Mouse (Mus musculus) intestine, embryonic 16.5 days (tissue): ENCODE measurements around the gene Taf1c. TPM values are rescaled to one million over a fixed set of nuclear protein-coding genes. Genes with fewer than 3 reads are reported as not detected.

Source experiments
- ATAC-seq: fragments of 200-750 bp; cut with Nextera tagmentation; 2 replicates; pipeline ENCODE4 v1.8.0; 2017; ENCODE audit warnings: moderate TSS enrichment, moderate library complexity
- H3K27ac ChIP-seq: fragments of 300-500 bp; sonication (generic); 2 replicates; pipeline ENCODE4 v1.5.1; 2014; ENCODE audit warnings: mild to moderate bottlenecking, low read length
- H3K27me3 ChIP-seq: fragments of 300-500 bp; sonication (generic); replicated peaks from 2 replicates; pipeline ENCODE4 v1.6.1; 2014; ENCODE audit warnings: low read length, control low read depth, mixed read lengths; ENCODE audit not compliant: control insufficient read depth, insufficient read depth
- H3K36me3 ChIP-seq: fragments of 300-500 bp; sonication (generic); 2 replicates; pipeline ENCODE4 v1.6.1; 2014; ENCODE audit warnings: low read length, control low read depth; ENCODE audit not compliant: control insufficient read depth, insufficient read depth
- H3K4me1 ChIP-seq: fragments of 300-500 bp; sonication (generic); 2 replicates; pipeline ENCODE4 v1.6.1; 2014; ENCODE audit warnings: low read length, control low read depth, mixed read lengths; ENCODE audit not compliant: control insufficient read depth, insufficient read depth
- H3K4me2 ChIP-seq: fragments of 300-500 bp; sonication (generic); 2 replicates; pipeline ENCODE4 v1.6.1; 2014; ENCODE audit warnings: low read depth, low read length, control low read depth
- H3K4me3 ChIP-seq: fragments of 300-500 bp; sonication (generic); 2 replicates; pipeline ENCODE4 v1.5.1; 2014; ENCODE audit warnings: mild to moderate bottlenecking, low read length
- H3K9ac ChIP-seq: fragments of 300-500 bp; sonication (generic); 2 replicates; pipeline ENCODE4 v1.6.1; 2014; ENCODE audit warnings: low read depth, low read length
- H3K9me3 ChIP-seq: fragments of 300-500 bp; sonication (generic); 2 replicates; pipeline ENCODE4 v1.6.1; 2016; ENCODE audit warnings: low read length, control low read depth; ENCODE audit not compliant: control insufficient read depth
- WGBS: fragments of 180-500 bp; shearing (Covaris S2); extraction: QIAGEN DNeasy Blood & Tissue Kit; methylation state at CpG from one replicate; pipeline ENCODE4 v1.1.7; 2014; 5-methylcytosine and 5-hydroxymethylcytosine counted together
- polyA plus RNA-seq: library from polyadenylated mRNA; unstranded; fragments of >200 nt; fragmentation: Nextera tagmentation; extraction: Ambion mirVana; gene quantifications from 2 replicates; pipeline ENCODE4 v1.2.1, GENCODE M21; 2015

Taf1c gene
- polyA plus RNA-seq, 1 experiment from 2014 or later, result 11.9 TPM

DNA sequence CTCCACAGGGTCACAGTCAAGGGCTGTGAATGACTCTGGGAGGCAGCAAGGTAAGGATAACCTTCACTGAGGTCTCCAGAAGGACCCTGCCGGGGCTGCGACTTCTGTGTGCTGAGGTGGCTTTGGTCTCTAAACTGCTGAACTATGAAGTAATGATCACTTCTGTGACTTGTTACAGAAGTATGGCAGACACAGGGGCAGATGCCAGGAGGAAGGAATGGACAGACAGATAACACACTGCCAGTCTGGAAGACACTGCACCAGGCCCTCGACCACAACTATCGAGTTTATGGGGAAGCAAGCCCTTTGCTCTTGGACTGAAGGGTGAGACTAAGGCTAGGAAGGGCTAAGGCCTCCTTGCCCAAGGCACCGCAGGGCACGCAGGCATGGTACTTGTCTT is 33.9 kb downstream of the Taf1c start:
- Histone ChIP-seq H3K9ac (no peak overlapping the region), H3K4me2 (no peak overlapping the region), H3K27me3 (0 out of 2 replicates have a peak, but pooled peaks cover 4% of the 10 kb centered on the region), H3K9me3 (no peaks in the 10 kb centered on the region), H3K4me1 (peaks cover 12% of the 10 kb centered on the region; the same call in 1 of the 2 replicates), H3K4me3 (no peak overlapping the region), H3K36me3 (peaks cover 4% of the 10 kb centered on the region; the same call in 1 of the 2 replicates), H3K27ac (no peak overlapping the region)
- no peak for ATAC-seq
- 85% methylated on average over 6 of the region's 6 CpGs for WGBS

DNA sequence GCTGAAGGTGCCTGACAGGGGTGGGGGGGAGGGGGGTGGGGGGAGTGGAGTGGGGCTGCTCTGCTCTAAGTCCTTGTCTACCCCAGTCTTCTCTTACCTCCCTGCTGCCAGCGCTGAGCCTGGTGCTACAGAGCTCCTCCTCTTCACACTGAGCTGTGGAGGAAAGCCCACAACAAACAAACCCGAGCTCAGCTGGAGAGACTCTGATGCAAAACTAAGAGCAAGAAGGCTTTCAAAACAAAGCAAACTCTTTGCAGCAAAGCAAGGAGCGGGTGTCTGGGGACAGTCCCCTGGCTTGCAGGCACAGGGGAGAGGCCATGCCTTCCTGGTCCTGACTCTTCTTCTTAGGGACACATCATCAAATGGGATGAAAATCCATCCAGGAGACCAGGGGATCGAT is 35.1 kb downstream of the Taf1c start:
- H3K4me3 ChIP-seq, result no peak overlapping the region
- no peak for ATAC-seq
- H3K4me2 ChIP-seq, result no peak overlapping the region
- H3K27ac ChIP-seq, result no peak overlapping the region
- WGBS, result 33% methylated on average over 4 of the region's 4 CpGs
- peaks cover 10% of the 10 kb centered on the region; the same call in 1 of the 2 replicates for H3K36me3 ChIP-seq
- H3K9ac ChIP-seq, result no peak overlapping the region
- H3K9me3 ChIP-seq, result no peaks in the 10 kb centered on the region
- H3K4me1 ChIP-seq, result peaks cover 8% of the 10 kb centered on the region; the same call in 1 of the 2 replicates
- no peaks in the 10 kb centered on the region for H3K27me3 ChIP-seq

DNA sequence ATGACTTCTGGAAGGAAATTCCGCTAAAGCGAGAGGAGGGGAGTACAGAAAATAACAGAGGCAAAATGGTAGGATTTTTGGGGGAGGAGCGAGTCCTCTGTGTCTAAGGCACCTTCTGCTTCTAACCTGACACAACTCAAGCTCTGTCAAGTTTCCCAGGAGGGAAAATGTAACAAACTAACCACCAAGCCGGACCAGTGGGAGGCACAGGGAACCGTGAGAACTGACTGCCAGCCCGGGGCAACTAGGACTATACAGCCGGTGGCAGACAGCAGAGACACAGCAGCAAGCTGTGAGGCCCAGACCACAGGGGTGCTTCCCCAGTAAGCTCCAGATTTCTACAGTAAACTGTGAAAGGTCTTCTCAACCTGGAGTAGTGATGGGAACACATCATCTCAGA is 36.1 kb downstream of the Taf1c start:
- no peaks in the 10 kb centered on the region for H3K27me3 ChIP-seq
- no peak overlapping the region for H3K9ac ChIP-seq
- H3K9me3 ChIP-seq, result no peaks in the 10 kb centered on the region
- no peak for ATAC-seq
- H3K36me3 ChIP-seq, result peaks cover 10% of the 10 kb centered on the region; the same call in 1 of the 2 replicates
- H3K4me3 ChIP-seq, result no peak overlapping the region
- no peak overlapping the region for H3K27ac ChIP-seq
- WGBS, result 69% methylated on average over 7 of the region's 7 CpGs
- peaks cover 7% of the 10 kb centered on the region; the same call in 1 of the 2 replicates for H3K4me1 ChIP-seq
- H3K4me2 ChIP-seq, result no peak overlapping the region

DNA sequence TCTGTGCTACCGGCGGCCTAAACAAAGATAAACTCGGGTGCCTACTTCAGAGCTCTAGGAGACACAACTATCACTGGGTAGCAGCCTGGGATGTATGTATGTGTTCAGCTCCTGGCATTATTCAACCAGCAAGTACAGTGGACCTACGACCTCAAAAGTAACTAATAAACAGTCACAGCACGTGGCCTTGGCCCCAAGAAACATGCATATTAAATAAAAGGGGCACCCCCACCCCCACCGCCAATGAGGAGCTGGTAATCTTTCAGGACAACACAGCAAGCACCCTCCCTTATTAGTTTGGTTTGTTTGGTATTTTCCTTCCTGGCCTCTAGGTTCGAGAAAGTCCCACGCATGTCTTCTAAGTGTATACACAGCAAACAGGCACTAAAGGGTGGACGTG is 36.8 kb downstream of the Taf1c start:
- no peaks in the 10 kb centered on the region for H3K27me3 ChIP-seq
- peaks cover 10% of the 10 kb centered on the region; the same call in 1 of the 2 replicates for H3K36me3 ChIP-seq
- WGBS, result 86% methylated on average over 9 of the region's 9 CpGs
- no peak overlapping the region for H3K9ac ChIP-seq
- no peak overlapping the region for H3K4me2 ChIP-seq
- H3K9me3 ChIP-seq, result no peaks in the 10 kb centered on the region
- 0 out of 2 replicates have a peak, but pooled peaks cover 2% of the 10 kb centered on the region for H3K4me1 ChIP-seq
- no peak overlapping the region for H3K4me3 ChIP-seq
- no peak for ATAC-seq
- H3K27ac ChIP-seq, result no peak overlapping the region

DNA sequence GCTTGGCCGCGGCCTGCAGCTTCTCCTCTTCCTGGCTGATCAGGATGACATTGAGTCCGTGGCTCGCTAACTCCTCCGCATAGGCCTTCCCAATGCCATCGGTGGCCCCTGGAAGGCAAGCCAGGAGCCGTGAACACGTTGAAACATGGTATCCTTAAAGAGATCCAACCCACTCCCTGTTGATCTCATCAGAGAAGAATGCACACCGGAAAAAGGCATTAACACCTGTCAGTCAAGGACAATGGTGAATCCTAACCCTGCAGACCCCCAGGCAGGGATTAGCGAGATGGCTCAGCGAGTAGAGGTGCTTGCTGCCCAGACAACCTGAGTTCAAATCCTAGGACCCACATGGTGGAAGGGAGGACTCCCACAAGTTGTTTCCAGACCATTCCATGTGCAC is 38.7 kb downstream of the Taf1c start:
- H3K36me3 ChIP-seq, result peaks cover 10% of the 10 kb centered on the region; the same call in 1 of the 2 replicates
- no peaks in the 10 kb centered on the region for H3K27me3 ChIP-seq
- WGBS, result 78% methylated on average over 11 of the region's 11 CpGs
- no peak for ATAC-seq
- no peak overlapping the region for H3K4me2 ChIP-seq
- no peak overlapping the region for H3K9ac ChIP-seq
- H3K4me3 ChIP-seq, result no peak overlapping the region
- H3K27ac ChIP-seq, result no peak overlapping the region
- H3K9me3 ChIP-seq, result no peaks in the 10 kb centered on the region
- H3K4me1 ChIP-seq, result no peaks in the 10 kb centered on the region

DNA sequence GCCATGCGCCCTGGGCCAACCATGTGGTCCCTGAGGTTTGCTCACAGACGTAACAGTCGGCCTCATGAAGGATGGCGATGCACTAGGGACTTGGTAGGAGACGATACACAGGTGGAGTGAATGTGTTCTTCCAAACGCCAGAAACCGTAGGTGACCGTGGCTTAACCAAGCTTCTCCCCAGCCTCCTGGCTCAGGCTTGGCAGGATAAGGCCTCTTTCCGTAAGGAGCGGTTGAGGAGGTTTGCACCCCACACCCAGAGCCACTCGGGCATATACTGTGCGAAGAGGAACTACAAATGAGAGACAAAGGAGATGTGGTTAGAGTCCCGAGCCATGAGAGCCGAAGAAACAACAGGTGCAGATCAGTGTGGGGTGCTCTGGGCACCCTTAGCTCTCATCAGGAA is 41.2 kb downstream of the Taf1c start:
- H3K4me3 ChIP-seq, result no peak overlapping the region
- no peak overlapping the region for H3K27ac ChIP-seq
- H3K9me3 ChIP-seq, result no peaks in the 10 kb centered on the region
- peaks cover 10% of the 10 kb centered on the region; the same call in 1 of the 2 replicates for H3K36me3 ChIP-seq
- no peak overlapping the region for H3K9ac ChIP-seq
- no peak for ATAC-seq
- H3K4me1 ChIP-seq, result no peaks in the 10 kb centered on the region; the same call in 1 of the 2 replicates
- H3K27me3 ChIP-seq, result no peaks in the 10 kb centered on the region
- no peak overlapping the region for H3K4me2 ChIP-seq
- 88% methylated on average over 14 of the region's 14 CpGs for WGBS

DNA sequence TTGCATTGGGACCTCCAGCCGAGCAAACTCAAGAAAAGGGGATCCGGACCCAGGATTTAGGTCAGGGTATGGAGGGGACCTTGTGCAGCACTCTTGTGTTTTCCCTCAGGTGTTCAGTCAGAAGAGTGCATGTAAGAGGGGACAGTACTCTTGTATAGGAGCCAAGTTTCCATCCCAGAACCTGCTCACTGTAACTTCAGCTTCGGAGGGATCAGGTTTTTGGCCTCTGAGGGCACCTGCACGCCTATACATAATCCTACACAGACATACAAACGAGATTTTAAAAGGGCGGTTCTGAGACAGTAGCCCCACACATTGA is 45.7 kb downstream of the Taf1c start:
- Histone ChIP-seq H3K36me3 (no peaks in the 10 kb centered on the region), H3K4me2 (peak overlapping the region; percentile 65), H3K27me3 (no peaks in the 10 kb centered on the region), H3K4me1 (peaks cover 18% of the 10 kb centered on the region), H3K27ac (peak overlapping the region; percentile 62; the same call in 1 of the 2 replicates), H3K9me3 (no peaks in the 10 kb centered on the region), H3K9ac (peak overlapping the region; percentile 68), H3K4me3 (peak overlapping the region; percentile 77)
- no peak for ATAC-seq
- WGBS, result 90% methylated on average over 6 of the region's 6 CpGs

DNA sequence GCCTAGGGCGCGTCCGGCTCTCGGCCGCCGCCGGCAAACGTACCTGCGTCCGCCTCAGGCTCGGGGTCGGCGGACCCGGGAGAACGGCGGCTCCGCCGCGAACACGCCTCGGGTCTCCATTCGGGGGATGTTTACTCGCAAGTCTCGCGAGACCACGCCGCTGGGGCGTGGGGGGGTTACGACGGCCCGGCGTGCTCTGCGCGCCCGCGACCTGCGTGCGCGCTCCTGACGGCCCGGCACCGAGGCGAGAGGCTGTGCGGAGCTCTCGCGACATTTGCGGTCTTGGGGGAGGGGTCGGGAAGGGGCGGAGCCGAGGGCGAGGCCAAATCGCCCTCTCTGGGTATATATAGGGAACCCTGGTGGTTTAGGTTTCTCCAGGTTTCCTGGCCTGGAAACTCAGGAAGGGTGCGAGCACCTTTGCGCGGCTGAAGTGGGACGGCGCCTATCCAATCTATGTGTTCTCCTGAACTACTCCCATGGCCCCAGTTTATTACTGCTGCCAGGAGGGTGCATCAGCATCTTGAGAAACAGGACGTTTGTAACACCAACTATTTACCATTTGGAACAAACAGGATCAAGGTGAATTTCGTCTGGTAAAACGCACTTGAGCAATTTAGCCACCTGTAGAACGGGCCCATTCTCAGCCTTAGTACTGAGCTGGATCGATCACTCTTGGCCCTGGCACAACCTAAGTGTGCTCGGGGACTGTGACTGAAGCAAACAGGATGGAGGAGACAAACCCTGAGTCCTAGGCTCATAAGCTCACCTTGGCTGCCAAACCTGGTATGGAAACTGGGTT is 46.2 kb downstream of the Taf1c start, which contains the start of gene Mbtps1:
Mbtps1 (minus strand) TSS at position 133 of the 799 bp plus-strand sequence.
- 5% methylated on average over 63 of the region's 63 CpGs for WGBS
- peak; percentile 95 for ATAC-seq
- peak within 1 kb of the TSS; percentile 90 for H3K9ac ChIP-seq
- H3K9me3 ChIP-seq, result no peaks in the 10 kb centered on the region
- H3K4me1 ChIP-seq, result peaks cover 23% of the 10 kb centered on the region
- H3K27me3 ChIP-seq, result no peaks in the 10 kb centered on the region
- peak within 1 kb of the TSS; percentile 89 for H3K27ac ChIP-seq
- peak within 1 kb of the TSS; percentile 77 for H3K4me3 ChIP-seq
- peak within 1 kb of the TSS; percentile 78 for H3K4me2 ChIP-seq
- H3K36me3 ChIP-seq, result no peaks in the 10 kb centered on the region

DNA sequence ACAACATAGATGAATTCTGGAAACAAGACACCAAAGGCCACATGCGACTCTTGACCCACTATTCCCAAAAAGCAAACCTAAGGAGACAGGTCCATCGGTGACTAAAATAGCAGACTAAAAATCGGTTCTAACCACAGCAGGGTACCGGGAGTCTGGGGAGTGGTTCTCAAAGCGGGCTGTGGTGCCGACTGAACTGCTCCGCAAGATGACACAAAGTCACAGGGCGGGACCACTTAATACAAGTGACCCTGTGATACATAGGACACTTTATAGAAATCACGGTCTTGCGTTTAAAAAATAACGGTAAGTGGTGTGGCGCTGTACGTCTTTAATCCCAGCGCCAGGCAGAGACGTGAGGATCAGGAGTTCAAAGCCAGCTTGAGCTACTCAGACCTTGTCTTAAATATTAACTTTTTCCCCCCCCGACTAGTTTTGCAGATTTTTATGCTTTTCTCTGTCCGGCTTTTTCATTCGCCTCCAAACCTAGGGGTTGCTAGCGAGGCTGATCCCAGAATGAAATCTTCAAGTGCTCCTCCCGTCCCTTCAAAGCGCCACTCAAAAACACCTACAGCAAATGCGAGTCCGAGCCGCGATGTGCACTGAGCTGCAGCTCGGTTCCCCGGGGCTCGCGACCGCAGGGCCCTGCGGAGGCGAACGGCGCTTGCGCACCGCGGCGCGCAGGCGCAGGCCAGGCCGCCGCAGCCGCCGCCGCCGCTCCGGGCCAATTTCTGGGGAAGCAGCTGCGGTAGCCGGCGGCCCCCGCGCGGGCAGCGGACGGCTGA is 47.0 kb downstream of the Taf1c start:
- H3K4me3 ChIP-seq, result peak overlapping the region; percentile 77
- under 1% methylated on average over 55 of the region's 55 CpGs for WGBS
- H3K9ac ChIP-seq, result peak overlapping the region; percentile 90
- H3K27me3 ChIP-seq, result no peaks in the 10 kb centered on the region
- H3K4me1 ChIP-seq, result peaks cover 27% of the 10 kb centered on the region
- H3K9me3 ChIP-seq, result no peaks in the 10 kb centered on the region
- H3K27ac ChIP-seq, result peak overlapping the region; percentile 89
- no peaks in the 10 kb centered on the region for H3K36me3 ChIP-seq
- peak overlapping the region; percentile 78 for H3K4me2 ChIP-seq
- ATAC-seq, result peak; percentile 93
